ENCODE assay signal across 11 mouse cellular contexts in the genomic region with DNA sequence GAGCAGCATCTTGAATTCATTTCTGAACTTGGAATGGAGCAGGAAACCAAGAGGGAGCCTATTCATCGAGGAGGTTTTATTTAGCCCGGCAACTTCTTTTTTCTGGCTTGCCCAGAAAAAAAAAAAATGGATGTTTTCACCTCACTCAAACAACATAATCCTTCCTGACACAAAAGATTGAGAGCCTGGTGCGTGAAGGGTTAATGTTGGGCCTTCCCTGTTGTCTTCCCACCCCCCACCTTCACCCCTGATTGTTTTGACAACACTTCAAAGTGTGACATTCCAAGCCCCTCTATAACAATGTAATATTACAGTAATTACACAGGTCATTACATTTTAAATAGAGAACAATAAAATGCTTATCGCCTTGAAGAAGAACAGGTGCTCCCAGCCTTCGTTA. TPM values are rescaled to one million over a fixed set of nuclear protein-coding genes. Genes with fewer than 3 reads are reported as not detected.
DNase-seq lines count a peak whose midpoint lies in the region; ATAC-seq lines count a peak whose summit lies in the region.
"Had no signal": no experiment of that assay in that cellular context is flagged by ENCODE, and none has a peak within 500 bp of the region (broad histone marks: within the 10 kb centered on the region; RNA-seq: fewer than 3 reads in every experiment).

No protein-coding gene starts in this region.

- H3K4me2 ChIP-seq in neural tube, embryonic 11.5 days (ENCODE audit: low read depth): peak overlapping the region; percentile 12
- no peak overlapping the region for H3K4me2 ChIP-seq in neural tube, embryonic 15.5 days
- H3K4me2 ChIP-seq in limb, embryonic 11.5 days (ENCODE audit: low read depth, severe bottlenecking): peak overlapping the region; percentile 94
- H3K4me2 ChIP-seq: liver, embryonic 13.5 days had no signal

- 0 out of 2 replicates have a peak, but pooled peaks cover 3% of the 10 kb centered on the region for H3K27me3 ChIP-seq in neural tube, embryonic 11.5 days (ENCODE audit: control insufficient read depth, insufficient read depth, low read length)
- H3K27me3 ChIP-seq in neural tube, embryonic 15.5 days (replicated peaks): peaks cover 29% of the 10 kb centered on the region
- no peaks in the 10 kb centered on the region for H3K27me3 ChIP-seq in limb, embryonic 11.5 days (ENCODE audit: control insufficient read depth, insufficient read depth, low read length)

- peak; percentile 36 for DNase-seq in embryo, embryonic 10.5 days (ENCODE audit: low spot score)
- no peak for DNase-seq in embryo, embryonic 9.5 days (ENCODE audit: extremely low spot score)
- no peak for DNase-seq in neural tube, embryonic 11.5 days (ENCODE audit: low spot score)
- DNase-seq in limb, embryonic 11.5 days (ENCODE audit: low spot score): no peak
- DNase-seq in retina, postnatal 1 day: peak; percentile 74
- no peak for DNase-seq in left cerebral cortex, postnatal 36 days (ENCODE audit: low spot score in 2 of 2)
- no peak for DNase-seq in thymus, postnatal 36 days
- DNase-seq: adrenal gland, postnatal 14 days; gastrocnemius, postnatal 25 days; liver, embryonic 13.5 days had no signal

- 9% methylated on average over 5 of the region's 5 CpGs for WGBS in neural tube, embryonic 11.5 days
- whole genome bisulfite sequencing in neural tube, embryonic 15.5 days: 12% methylated on average over 5 of the region's 5 CpGs
- WGBS in limb, embryonic 11.5 days: 6% methylated on average over 5 of the region's 5 CpGs

- H3K4me1 ChIP-seq in neural tube, embryonic 11.5 days (ENCODE audit: control insufficient read depth, insufficient read depth, low read length): peaks cover 54% of the 10 kb centered on the region
- H3K4me1 ChIP-seq in neural tube, embryonic 15.5 days: peaks cover 84% of the 10 kb centered on the region
- peaks cover 56% of the 10 kb centered on the region for H3K4me1 ChIP-seq in limb, embryonic 11.5 days (ENCODE audit: control insufficient read depth, insufficient read depth, low read length)

- no peaks in the 10 kb centered on the region for H3K36me3 ChIP-seq in neural tube, embryonic 11.5 days (ENCODE audit: control insufficient read depth, insufficient read depth, low read length)
- no peaks in the 10 kb centered on the region for H3K36me3 ChIP-seq in neural tube, embryonic 15.5 days
- no peaks in the 10 kb centered on the region for H3K36me3 ChIP-seq in limb, embryonic 11.5 days (ENCODE audit: control insufficient read depth, insufficient read depth, low read length)
- H3K36me3 ChIP-seq: liver, embryonic 13.5 days had no signal

- no peak overlapping the region for H3K9ac ChIP-seq in neural tube, embryonic 11.5 days (ENCODE audit: low read length)
- no peak overlapping the region for H3K9ac ChIP-seq in neural tube, embryonic 15.5 days (replicated peaks)
- no peak overlapping the region for H3K9ac ChIP-seq in limb, embryonic 11.5 days (ENCODE audit: low read length)
- H3K9ac ChIP-seq: liver, embryonic 13.5 days had no signal

- no peak for ATAC-seq in neural tube, embryonic 11.5 days (ENCODE audit: insufficient read depth, low FRiP score, low TSS enrichment)
- no peak for ATAC-seq in neural tube, embryonic 15.5 days (ENCODE audit: low FRiP score)
- no peak for ATAC-seq in limb, embryonic 11.5 days (ENCODE audit: insufficient number of reproducible peaks, low FRiP score, low TSS enrichment, low read depth)

- intact Hi-C loops in left cerebral cortex, postnatal 36 days (cut with DNase I): no loop called here

- H3K4me3 ChIP-seq in neural tube, embryonic 11.5 days (ENCODE audit: low read depth, low read length): no peak overlapping the region
- no peak overlapping the region for H3K4me3 ChIP-seq in neural tube, embryonic 15.5 days (replicated peaks)
- H3K4me3 ChIP-seq in limb, embryonic 11.5 days (ENCODE audit: low read depth, low read length): peak overlapping the region; percentile 21
- H3K4me3 ChIP-seq: liver, embryonic 13.5 days had no signal

- H3K27ac ChIP-seq in neural tube, embryonic 11.5 days (ENCODE audit: low read depth, low read length): no peak overlapping the region
- no peak overlapping the region for H3K27ac ChIP-seq in neural tube, embryonic 15.5 days (replicated peaks)
- H3K27ac ChIP-seq in limb, embryonic 11.5 days (replicated peaks; ENCODE audit: low read depth, low read length): peak overlapping the region; percentile 49; the same call in 1 of the 2 replicates
- H3K27ac ChIP-seq: liver, embryonic 13.5 days had no signal

- no peaks in the 10 kb centered on the region for H3K9me3 ChIP-seq in neural tube, embryonic 11.5 days (ENCODE audit: control insufficient read depth, low read length)
- no peaks in the 10 kb centered on the region for H3K9me3 ChIP-seq in neural tube, embryonic 15.5 days (replicated peaks)
- H3K9me3 ChIP-seq in limb, embryonic 11.5 days (ENCODE audit: control insufficient read depth, low read length): no peaks in the 10 kb centered on the region
- H3K9me3 ChIP-seq: liver, embryonic 13.5 days had no signal

RNA-seq across cellular contexts. Expression of gene Tcf7l2, which starts 4.6 kb away (rescaled TPM):
- 60.5 and 60.6 TPM in 2 replicates for polyA plus RNA-seq in neural tube, embryonic 11.5 days (2014; fragmentation: Nextera tagmentation; extraction: Ambion mirVana)
- polyA plus RNA-seq in neural tube, embryonic 15.5 days (2015; fragmentation: Nextera tagmentation; extraction: Ambion mirVana): 13.3 and 22.4 TPM in 2 replicates
- polyA plus RNA-seq in limb, embryonic 11.5 days (2014; fragmentation: Nextera tagmentation; extraction: Ambion mirVana): 225 and 233 TPM in 2 replicates
- total RNA-seq in left cerebral cortex, postnatal 36 days (2021): 10 to 100 TPM in 1 of 2 experiments, 1 to 10 TPM in 1; 8.5 to 10.6 TPM

Comparison
In these comparisons a context has a peak if more than half of its experiments do, and no peak if none do; other contexts are left out.
1. DNase-seq: peak in embryo, embryonic 10.5 days (single experiment) and retina, postnatal 1 day (single experiment); none in embryo, embryonic 9.5 days (single experiment), neural tube, embryonic 11.5 days (single experiment), limb, embryonic 11.5 days (single experiment), left cerebral cortex, postnatal 36 days (0 of 2) and thymus, postnatal 36 days (0 of 2).